Mouse (Mus musculus): ENCODE measurements around the gene Usp24.

DNA sequence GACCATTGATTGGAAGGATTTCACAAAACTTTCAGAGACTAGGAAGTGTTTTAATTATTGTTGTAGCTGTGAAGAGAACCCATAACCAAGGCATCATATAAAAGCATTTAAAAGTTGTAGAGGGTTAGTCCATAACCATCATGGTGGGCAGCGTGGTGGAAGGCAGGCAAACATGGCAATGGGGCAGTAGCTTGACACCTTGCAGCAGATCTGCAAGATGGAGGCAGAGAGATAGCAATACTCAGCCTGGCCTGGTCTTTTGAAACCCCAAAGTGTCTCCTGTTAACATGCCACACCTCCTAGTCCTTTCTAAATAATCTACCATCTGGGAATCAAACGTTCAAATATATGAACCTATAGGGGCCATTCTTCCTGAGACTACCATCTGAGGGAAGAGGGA, 17.6 kb downstream of the Usp24 start:
- TF ChIP-seq CTCF (IDR thresholded peaks at IDR 0.05; ENCODE audit: low read depth) (no peak), EP300 (IDR thresholded peaks at IDR 0.05; ENCODE audit: low read depth) (no peak)
